22 mouse cellular contexts compared by ENCODE assay signal in the genomic region with DNA sequence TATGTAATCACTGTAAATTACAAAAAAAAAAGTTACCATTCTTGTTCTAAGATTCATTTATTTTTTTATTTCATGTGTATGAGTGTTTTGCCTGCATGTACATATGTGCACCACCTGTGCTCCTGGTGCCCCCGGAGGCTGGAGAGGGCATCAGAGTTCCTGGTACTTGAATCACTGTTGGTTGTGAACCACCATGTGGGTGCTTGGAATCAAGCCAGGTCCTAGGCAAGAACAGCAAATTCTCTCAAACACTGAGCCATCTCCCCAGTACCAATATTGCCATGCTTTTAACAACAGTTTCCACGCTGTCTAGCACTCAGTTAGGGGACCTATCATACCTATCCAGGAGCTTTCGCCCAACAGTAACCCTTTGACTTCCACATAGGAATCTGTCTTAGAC.
A peak's percentile ranks its signal among the peaks of the same experiment; 100 is the strongest.
DNase-seq lines count a peak whose midpoint lies in the region; ATAC-seq lines count a peak whose summit lies in the region.
"Had no signal": no experiment of that assay in that cellular context is flagged by ENCODE, and none has a peak within 500 bp of the region (broad histone marks: within the 10 kb centered on the region; RNA-seq: fewer than 3 reads in every experiment).

No protein-coding gene starts in this region.

- WGBS in forebrain, embryonic 14.5 days = 84% methylated on average over 3 of the region's 3 CpGs
- 84% methylated on average over 3 of the region's 3 CpGs for WGBS in forebrain, embryonic 13.5 days
- WGBS in midbrain, embryonic 11.5 days = 88% methylated on average over 3 of the region's 3 CpGs
- 88% methylated on average over 3 of the region's 3 CpGs for WGBS in midbrain, embryonic 10.5 days

- no peaks in the 10 kb centered on the region for H3K9me3 ChIP-seq in forebrain, embryonic 14.5 days (replicated peaks; ENCODE audit: control insufficient read depth, low read length)
- no peaks in the 10 kb centered on the region for H3K9me3 ChIP-seq in forebrain, embryonic 13.5 days (replicated peaks)
- H3K9me3 ChIP-seq in midbrain, embryonic 11.5 days (ENCODE audit: control insufficient read depth, low read length) = no peaks in the 10 kb centered on the region
- H3K9me3 ChIP-seq in midbrain, embryonic 10.5 days (replicated peaks) = no peaks in the 10 kb centered on the region
- H3K9me3 ChIP-seq: embryonic facial prominence, embryonic 10.5 days; forebrain, embryonic 15.5 days; G1E; heart, embryonic 15.5 days; hindbrain, embryonic 15.5 days had no signal

- H3K4me2 ChIP-seq in forebrain, embryonic 14.5 days (ENCODE audit: low read length) = no peak overlapping the region
- no peak overlapping the region for H3K4me2 ChIP-seq in forebrain, embryonic 13.5 days
- no peak overlapping the region for H3K4me2 ChIP-seq in midbrain, embryonic 11.5 days
- H3K4me2 ChIP-seq: forebrain, embryonic 15.5 days; heart, embryonic 11.5 days; heart, embryonic 15.5 days; hindbrain, embryonic 15.5 days had no signal

- no peaks in the 10 kb centered on the region for H3K27me3 ChIP-seq in forebrain, embryonic 14.5 days (replicated peaks; ENCODE audit: control insufficient read depth, insufficient read depth, low read length)
- no peaks in the 10 kb centered on the region for H3K27me3 ChIP-seq in forebrain, embryonic 13.5 days
- no peaks in the 10 kb centered on the region for H3K27me3 ChIP-seq in midbrain, embryonic 11.5 days (ENCODE audit: control insufficient read depth, insufficient read depth, low read length)
- H3K27me3 ChIP-seq in midbrain, embryonic 10.5 days (ENCODE audit: low read depth, poor library complexity, severe bottlenecking) = no peaks in the 10 kb centered on the region
- H3K27me3 ChIP-seq: forebrain, embryonic 15.5 days; heart, embryonic 15.5 days; hindbrain, embryonic 15.5 days had no signal

- peak; percentile 13 for DNase-seq in forebrain, embryonic 14.5 days (ENCODE audit: low spot score)
- DNase-seq in midbrain, embryonic 11.5 days (ENCODE audit: low spot score, missing footprints) = peak; percentile 82
- no peak for DNase-seq in midbrain, embryonic 10.5 days (ENCODE audit: low spot score)
- DNase-seq in adipocyte (ENCODE audit: low spot score) = peak; percentile 6
- no peak for DNase-seq in urinary bladder, postnatal 36 days (ENCODE audit: low spot score in 2 of 2)
- DNase-seq in Muller cell, postnatal 12 days (ENCODE audit: inconsistent ontology term) = no peak
- DNase-seq: adrenal gland, postnatal 10 days; B cell, adult 2 months; cerebellum, adult 2 months; heart, adult 2 months; heart, postnatal 14 days; kidney, adult 8-10 months had no signal

- no peak for ATAC-seq in forebrain, embryonic 14.5 days
- ATAC-seq in forebrain, embryonic 13.5 days = no peak
- ATAC-seq in midbrain, embryonic 11.5 days (ENCODE audit: low FRiP score) = no peak
- ATAC-seq: CD4-positive, CD25-positive, alpha-beta regulatory T cell, adult 4 months; inflammation-experienced regulatory T-cells, adult 6 months; intestine, postnatal 0 days had no signal

- no peak overlapping the region for H3K4me3 ChIP-seq in forebrain, embryonic 14.5 days (ENCODE audit: low read depth, low read length)
- no peak overlapping the region for H3K4me3 ChIP-seq in forebrain, embryonic 13.5 days
- H3K4me3 ChIP-seq in midbrain, embryonic 11.5 days (ENCODE audit: low read depth, low read length) = no peak overlapping the region
- no peak overlapping the region for H3K4me3 ChIP-seq in midbrain, embryonic 10.5 days
- H3K4me3 ChIP-seq: embryonic facial prominence, embryonic 10.5 days; forebrain, embryonic 15.5 days; heart, adult 2 months; heart, embryonic 15.5 days; hindbrain, embryonic 15.5 days had no signal

- H3K4me1 ChIP-seq in forebrain, embryonic 14.5 days (ENCODE audit: control insufficient read depth, insufficient read depth, low read length) = peaks cover 2% of the 10 kb centered on the region; the same call in 1 of the 2 replicates
- 0 out of 2 replicates have a peak, but pooled peaks cover 5% of the 10 kb centered on the region for H3K4me1 ChIP-seq in forebrain, embryonic 13.5 days
- H3K4me1 ChIP-seq in midbrain, embryonic 11.5 days (ENCODE audit: control insufficient read depth, insufficient read depth, low read length) = 0 out of 2 replicates have a peak, but pooled peaks cover 2% of the 10 kb centered on the region
- peaks cover 6% of the 10 kb centered on the region for H3K4me1 ChIP-seq in midbrain, embryonic 10.5 days

- H3K36me3 ChIP-seq in forebrain, embryonic 14.5 days (ENCODE audit: control insufficient read depth, insufficient read depth, low read length) = no peaks in the 10 kb centered on the region
- no peaks in the 10 kb centered on the region for H3K36me3 ChIP-seq in forebrain, embryonic 13.5 days (ENCODE audit: poor library complexity, severe bottlenecking)
- H3K36me3 ChIP-seq in midbrain, embryonic 11.5 days (ENCODE audit: control insufficient read depth, insufficient read depth, low read length) = no peaks in the 10 kb centered on the region
- no peaks in the 10 kb centered on the region for H3K36me3 ChIP-seq in midbrain, embryonic 10.5 days
- H3K36me3 ChIP-seq: embryonic facial prominence, embryonic 10.5 days; forebrain, embryonic 15.5 days; G1E; heart, embryonic 15.5 days; hindbrain, embryonic 15.5 days had no signal

- no peak overlapping the region for H3K9ac ChIP-seq in forebrain, embryonic 14.5 days (ENCODE audit: low read length)
- no peak overlapping the region for H3K9ac ChIP-seq in forebrain, embryonic 13.5 days
- no peak overlapping the region for H3K9ac ChIP-seq in midbrain, embryonic 11.5 days (ENCODE audit: low read length)
- H3K9ac ChIP-seq: forebrain, embryonic 15.5 days; heart, embryonic 15.5 days; hindbrain, embryonic 15.5 days had no signal

- no peak overlapping the region for H3K27ac ChIP-seq in forebrain, embryonic 14.5 days (ENCODE audit: low read depth, low read length)
- no peak overlapping the region for H3K27ac ChIP-seq in forebrain, embryonic 13.5 days
- no peak overlapping the region for H3K27ac ChIP-seq in midbrain, embryonic 11.5 days (ENCODE audit: low read depth, low read length)
- no peak overlapping the region for H3K27ac ChIP-seq in midbrain, embryonic 10.5 days (replicated peaks)
- H3K27ac ChIP-seq: embryonic facial prominence, embryonic 10.5 days; forebrain, embryonic 15.5 days; heart, adult 2 months; heart, embryonic 15.5 days; hindbrain, embryonic 15.5 days had no signal

Comparison
In these comparisons a context has a peak if more than half of its experiments do, and no peak if none do; other contexts are left out.
1. DNase-seq: peak in forebrain, embryonic 14.5 days (single experiment), midbrain, embryonic 11.5 days (single experiment) and adipocyte (single experiment); none in midbrain, embryonic 10.5 days (single experiment), urinary bladder, postnatal 36 days (0 of 2) and Muller cell, postnatal 12 days (single experiment).